Mouse (Mus musculus) olfactory bulb, adult 2 months (tissue): ENCODE data around the gene Dkk2. TPM values are rescaled to one million over a fixed set of nuclear protein-coding genes. Genes with fewer than 3 reads are reported as not detected.
"Not testable (repeated sequence)": the region's sequence is repeated elsewhere in the genome, so short reads cannot be mapped to it uniquely, and the experiment has no call there.

Experiments
- H3K27ac ChIP-seq: fragments of 200-500 bp; 2 replicates; pipeline ENCODE4 v1.5.1; 2012; ENCODE audit warnings: low read depth, low read length; ENCODE audit not compliant: insufficient read depth
- H3K4me1 ChIP-seq: fragments of 200-500 bp; 2 replicates; pipeline ENCODE4 v1.6.1; 2012; ENCODE audit warnings: low read length; ENCODE audit not compliant: control insufficient read depth, insufficient read depth
- H3K4me3 ChIP-seq: fragments of 200-500 bp; 2 replicates; pipeline ENCODE4 v1.5.1; 2012; ENCODE audit warnings: mild to moderate bottlenecking, low read depth, low read length, moderate library complexity; ENCODE audit not compliant: insufficient read depth
- CTCF ChIP-seq: fragments of 200-500 bp; IDR thresholded peaks from 2 replicates; pipeline ENCODE4 v1.5.1; 2012; ENCODE audit warnings: low read depth, mild to moderate bottlenecking, low read length, moderate library complexity; ENCODE audit not compliant: insufficient read depth
- POLR2A ChIP-seq: fragments of 200-500 bp; IDR thresholded peaks from 2 replicates; pipeline ENCODE4 v1.6.1; 2012; ENCODE audit warnings: mild to moderate bottlenecking, low read depth, low read length, moderate library complexity; ENCODE audit not compliant: insufficient read depth
- WGBS: fragments of 180-500 bp; shearing (Covaris S2); methylation state at CpG from one replicate; pipeline ENCODE4 v1.1.7; 2018; 5-methylcytosine and 5-hydroxymethylcytosine counted together
- polyA plus RNA-seq: library from polyadenylated mRNA; stranded (reverse); fragments of >200 nt; gene quantifications from 2 replicates; pipeline ENCODE4 v1.2.4, GENCODE M21; 2012; ENCODE audit warnings: low replicate concordance; ENCODE audit not compliant: missing spikeins, insufficient read depth, insufficient read length

Gene Dkk2
- polyA plus RNA-seq, result not detected in 2 replicates

GRCm38 (mm10) chr3:132085112-132085822 lies at the start of gene Dkk2:
Gene Dkk2 (plus strand): TSS chr3:132085292.
- WGBS, result 1% methylated on average over 33 of the region's 33 CpGs

GRCm38 (mm10) chr3:132036704-132037103 lies 48.4 kb upstream of the Dkk2 start:
- Histone ChIP-seq H3K4me1 (no peaks in the 10 kb centered on the region), H3K27ac (no peak overlapping the region), H3K4me3 (no peak overlapping the region)
- WGBS, result 96% methylated on average over 2 of the region's 2 CpGs
- TF ChIP-seq POLR2A (no peak), CTCF (no peak)

More at GRCm38 (mm10) chr3:132085112-132085822, at the start of gene Dkk2:
- TF ChIP-seq CTCF (no peak), POLR2A (no peak)
- H3K4me1 ChIP-seq, result peaks cover 23% of the 10 kb centered on the region
- H3K27ac ChIP-seq, result no peak within 1 kb of the TSS
- peak within 1 kb of the TSS; percentile 32 for H3K4me3 ChIP-seq

- Histone ChIP-seq H3K27ac (no peak overlapping the region), H3K4me1 (no peaks in the 10 kb centered on the region), H3K4me3 (no peak overlapping the region)
- TF ChIP-seq CTCF, result no peak
- no peak for TF ChIP-seq POLR2A
- 54% methylated on average over 10 of the region's 10 CpGs for WGBS
Measured at GRCm38 (mm10) chr3:132037670-132038069, 47.4 kb upstream of the Dkk2 start.

GRCm38 (mm10) chr3:132040066-132040465 lies 45.0 kb upstream of the Dkk2 start:
- Histone ChIP-seq H3K4me3 (no peak overlapping the region), H3K27ac (no peak overlapping the region), H3K4me1 (no peaks in the 10 kb centered on the region)
- 63% methylated on average over 3 of the region's 3 CpGs for WGBS
- no peak for TF ChIP-seq CTCF

GRCm38 (mm10) chr3:132050884-132051457 lies 34.1 kb upstream of the Dkk2 start:
- Histone ChIP-seq H3K27ac (no peak overlapping the region), H3K4me1 (no peaks in the 10 kb centered on the region), H3K4me3 (no peak overlapping the region)
- TF ChIP-seq CTCF (no peak), POLR2A (no peak)
- WGBS, result 87% methylated on average over 8 of the region's 8 CpGs

- not testable (repeated sequence) for H3K4me3 ChIP-seq, H3K27ac ChIP-seq, H3K4me1 ChIP-seq
- WGBS, result 77% methylated on average over 1 of the region's 1 CpGs
Measured at GRCm38 (mm10) chr3:132062816-132063215, 22.3 kb upstream of the Dkk2 start.

GRCm38 (mm10) chr3:132063374-132063773 lies 21.7 kb upstream of the Dkk2 start:
- TF ChIP-seq POLR2A, result no peak
- TF ChIP-seq CTCF, result no peak
- Histone ChIP-seq H3K4me1 (no peaks in the 10 kb centered on the region), H3K27ac (no peak overlapping the region), H3K4me3 (no peak overlapping the region)
- WGBS, result 95% methylated on average over 3 of the region's 3 CpGs

GRCm38 (mm10) chr3:132063966-132064365 lies 21.1 kb upstream of the Dkk2 start:
- no peak for TF ChIP-seq POLR2A
- TF ChIP-seq CTCF, result no peak
- Histone ChIP-seq H3K4me1 (no peaks in the 10 kb centered on the region), H3K4me3 (no peak overlapping the region), H3K27ac (no peak overlapping the region)
- 34% methylated on average over 4 of the region's 4 CpGs for WGBS

- H3K27ac ChIP-seq, result no peak overlapping the region
- no peaks in the 10 kb centered on the region for H3K4me1 ChIP-seq
- H3K4me3 ChIP-seq, result no peak overlapping the region
- 69% methylated on average over 1 of the region's 1 CpGs for WGBS
- no peak for TF ChIP-seq CTCF
- TF ChIP-seq POLR2A, result no peak
Measured at GRCm38 (mm10) chr3:132064920-132065319, 20.2 kb upstream of the Dkk2 start.
